Mouse (Mus musculus) CH12.LX (cell line): Measurements from ENCODE around the gene Gria1.

ENCODE experiments used
- CTCF ChIP-seq, 2 experiments: IDR thresholded peaks in 1 of 2; conservative IDR thresholded peaks in 1 of 2; 2 replicates each; pipeline ENCODE4 v1.5.1; 2011 to 2012; ENCODE audit warnings: low read depth in 2 of 2, low read length in 2 of 2, improper control_type of control experiment in 1 of 2, inconsistent platforms in 1 of 2, mild to moderate bottlenecking in 1 of 2, moderate library complexity in 1 of 2
- MAX ChIP-seq: IDR thresholded peaks from 2 replicates; pipeline ENCODE4 v1.6.1; 2011; ENCODE audit warnings: low read length, improper control_type of control experiment
- MYC ChIP-seq: IDR thresholded peaks from 2 replicates; pipeline ENCODE4 v1.6.1; 2011; ENCODE audit warnings: low read depth, mild to moderate bottlenecking, improper control_type of control experiment, low read length
- NRF1 ChIP-seq: IDR thresholded peaks from 2 replicates; pipeline ENCODE4 v1.6.1; 2014; ENCODE audit warnings: low read depth, mild to moderate bottlenecking, inconsistent platforms, low read length, improper control_type of control experiment, moderate library complexity
- PAX5 ChIP-seq: IDR thresholded peaks from 2 replicates; pipeline ENCODE4 v1.6.1; 2012; ENCODE audit warnings: low read length, inconsistent platforms, mixed read lengths
- TCF12 ChIP-seq: IDR thresholded peaks from 2 replicates; pipeline ENCODE4 v1.6.1; 2014; ENCODE audit warnings: low read depth, mild to moderate bottlenecking, inconsistent platforms, low read length, improper control_type of control experiment
- ZC3H11A ChIP-seq: IDR thresholded peaks from 2 replicates; pipeline ENCODE4 v1.6.1; 2012; ENCODE audit warnings: low read depth, mild to moderate bottlenecking, inconsistent platforms, low read length, improper control_type of control experiment

DNA sequence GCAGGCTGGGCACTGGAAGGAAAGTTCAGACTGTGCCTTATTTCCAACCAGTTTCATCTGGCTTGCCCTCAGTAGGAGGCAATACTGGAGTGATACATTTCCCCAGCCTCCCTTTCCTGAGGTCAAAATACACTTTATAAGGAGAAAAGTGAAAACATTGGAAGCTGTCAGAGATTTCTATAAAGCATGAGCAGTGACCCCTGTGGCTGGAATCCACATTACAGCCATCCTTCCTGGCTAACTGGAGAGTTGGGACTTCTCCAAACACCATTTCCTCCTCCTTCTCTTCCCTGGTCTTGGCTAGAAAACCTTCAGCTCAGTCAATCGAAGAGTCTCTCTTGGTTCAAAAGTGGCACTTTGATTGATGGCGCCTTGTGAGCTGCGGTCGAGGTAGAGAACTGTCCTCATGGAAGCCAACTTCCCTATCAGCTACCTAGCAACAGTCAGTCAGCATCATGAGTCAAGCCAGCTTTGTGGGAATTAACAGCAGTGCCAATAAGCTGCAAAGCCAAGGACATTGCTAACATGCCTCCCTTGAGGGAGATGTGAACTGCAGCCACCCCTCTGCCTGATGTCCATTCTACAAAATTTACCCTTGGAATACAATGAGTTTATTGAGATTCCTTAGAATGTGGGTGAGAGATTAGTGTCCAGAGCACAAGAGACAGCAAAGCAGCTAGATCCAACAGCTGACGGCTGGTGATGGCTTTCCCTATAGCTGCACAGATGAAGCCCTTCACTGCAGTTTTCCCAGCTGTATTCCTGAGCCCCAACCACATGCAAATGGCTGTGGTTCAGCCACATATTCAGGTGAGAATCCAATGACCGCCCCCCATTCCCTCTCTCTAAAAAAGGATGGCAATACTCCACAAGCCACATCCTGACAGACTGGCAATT lies 40.7 kb downstream of the Gria1 start:
- TF ChIP-seq NRF1: no peak
- TF ChIP-seq ZC3H11A: no peak
- no peak for TF ChIP-seq TCF12
- TF ChIP-seq MYC: no peak
- TF ChIP-seq CTCF (conservative IDR thresholded peaks at IDR 0.05 in 1 of 2, IDR thresholded peaks at IDR 0.05 in 1 of 2; ENCODE audit: low read depth in 2 of 2, low read length in 2 of 2): 0 out of 4 replicates have a peak, but pooled peaks of 1 of the 2 experiments have one; percentile 6
- no peak for TF ChIP-seq MAX
- TF ChIP-seq PAX5: no peak
